Mouse (Mus musculus): ENCODE measurements around the gene Camsap3. TPM values are rescaled to one million over a fixed set of nuclear protein-coding genes. Genes with fewer than 3 reads are reported as not detected.

Camsap3 gene
- total and polyA plus RNA-seq, 3 experiments: 0.62 to 5.1 TPM; not detected in 1

DNA sequence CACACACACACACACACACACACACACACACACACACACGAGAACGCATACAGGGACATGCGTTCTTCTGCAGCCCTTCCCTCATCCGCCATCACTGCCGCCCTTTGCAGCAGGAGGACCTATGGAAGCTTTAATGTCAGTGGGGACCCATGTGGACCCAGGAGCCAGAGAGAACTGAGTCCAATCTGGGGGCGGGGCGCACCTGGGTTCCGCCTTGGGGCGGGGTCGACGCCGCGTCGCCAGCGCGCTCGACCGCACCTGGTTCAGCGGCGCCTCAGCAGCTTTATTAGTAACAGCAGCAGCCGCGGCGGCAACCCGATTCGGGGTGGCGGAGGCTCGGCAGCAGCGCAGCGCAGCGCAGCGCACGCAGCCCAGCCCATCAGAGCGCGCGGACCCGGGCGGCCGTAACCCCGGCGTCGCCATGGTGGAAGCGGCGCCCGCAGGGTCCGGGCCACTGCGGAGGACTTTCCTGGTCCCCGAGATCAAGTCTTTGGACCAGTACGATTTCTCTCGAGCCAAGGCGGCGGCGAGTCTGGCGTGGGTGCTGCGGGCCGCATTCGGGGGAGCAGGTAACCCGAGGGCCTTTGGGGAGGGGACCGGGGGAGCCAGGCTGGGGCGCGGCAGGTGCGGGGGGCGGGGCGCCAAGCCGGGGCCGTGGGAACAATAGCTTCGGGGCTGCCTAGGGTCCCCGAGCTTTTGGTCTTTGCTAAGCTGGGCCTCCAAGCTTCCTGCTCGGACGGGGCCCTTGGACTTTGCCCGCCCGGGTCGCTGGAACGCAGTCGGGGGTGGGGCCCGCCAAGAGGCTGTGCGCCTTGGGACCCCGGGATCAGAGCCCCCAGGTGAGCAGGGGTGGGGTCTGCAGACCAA lies 531 bp downstream of the Camsap3 start:
- TF ChIP-seq UBTF (IDR thresholded peaks at IDR 0.05; ENCODE audit: borderline replicate concordance, insufficient read depth, low read depth, low read length) (0 out of 2 replicates have a peak, but pooled peaks have one; percentile 35), POLR2AphosphoS2 (IDR thresholded peaks at IDR 0.05; ENCODE audit: low read length) (no peak), NRF1 (IDR thresholded peaks at IDR 0.05; ENCODE audit: insufficient read depth, low read depth, low read length, poor library complexity, severe bottlenecking) (peak; percentile 16; the same call in 1 of the 2 replicates), SIN3A (IDR thresholded peaks at IDR 0.05; ENCODE audit: low read length) (peak; percentile 37; the same call in 1 of the 2 replicates), ELF1 (IDR thresholded peaks at IDR 0.05; ENCODE audit: low read depth, low read length) (0 out of 2 replicates have a peak, but pooled peaks have one; percentile 8), POLR2A (IDR thresholded peaks at IDR 0.05; ENCODE audit: control insufficient read depth in 1 of 2, insufficient read depth in 1 of 2, low read depth in 1 of 2, low read length in 2 of 2, poor library complexity in 1 of 2) (0 out of 4 replicates have a peak, but pooled peaks of 1 of the 2 experiments have one; percentile 28), KAT2A (conservative IDR thresholded peaks at IDR 0.05; ENCODE audit: low read depth, low read length) (no peak), CTCF (IDR thresholded peaks at IDR 0.05 in 2 of 3, conservative IDR thresholded peaks at IDR 0.05 in 1 of 3; ENCODE audit: control insufficient read depth in 1 of 3, insufficient read depth in 1 of 3, low read depth in 2 of 3, low read length in 3 of 3, poor library complexity in 1 of 3, severe bottlenecking in 1 of 3) (no peak), MXI1 (IDR thresholded peaks at IDR 0.05; ENCODE audit: low read depth, low read length) (peak; percentile 33; the same call in 1 of the 2 replicates), JUND (IDR thresholded peaks at IDR 0.05; ENCODE audit: low read depth, low read length) (no peak), ZKSCAN1 (IDR thresholded peaks at IDR 0.05; ENCODE audit: low read depth, low read length) (no peak)
- Histone ChIP-seq H3K27me3 (ENCODE audit: control insufficient read depth in 1 of 2, insufficient read depth in 2 of 2, low read length in 2 of 2) (no peaks in the 10 kb centered on the region), H3K9me3 (replicated peaks; ENCODE audit: insufficient read depth, low read length) (no peaks in the 10 kb centered on the region), H3K36me3 (ENCODE audit: control insufficient read depth in 1 of 2, insufficient read depth in 2 of 2, low read length in 2 of 2) (peaks cover 0 to 6% of the 10 kb centered on the region in 2 experiments; a peak in 2 of 4 replicates), H3K4me3 (ENCODE audit: control insufficient read depth in 1 of 2, insufficient read depth in 1 of 2, low read depth in 2 of 2, low read length in 2 of 2) (peak overlapping the region; percentile 55 to 80), H3K79me2 (ENCODE audit: control insufficient read depth, insufficient read depth, low read length, poor library complexity) (no peaks in the 10 kb centered on the region), H3K4me1 (ENCODE audit: control insufficient read depth in 1 of 2, insufficient read depth in 2 of 2, low read length in 2 of 2) (peaks cover 6% of the 10 kb centered on the region in 2 experiments; a peak in 3 of 4 replicates), H3K9ac (ENCODE audit: control insufficient read depth, low read depth, low read length, poor library complexity, severe bottlenecking) (peak overlapping the region; percentile 60), H3K27ac (ENCODE audit: control insufficient read depth, low read depth, low read length) (no peak overlapping the region)
- peak; percentile 56 for DNase-seq (ENCODE audit: low read depth, low spot score)

DNA sequence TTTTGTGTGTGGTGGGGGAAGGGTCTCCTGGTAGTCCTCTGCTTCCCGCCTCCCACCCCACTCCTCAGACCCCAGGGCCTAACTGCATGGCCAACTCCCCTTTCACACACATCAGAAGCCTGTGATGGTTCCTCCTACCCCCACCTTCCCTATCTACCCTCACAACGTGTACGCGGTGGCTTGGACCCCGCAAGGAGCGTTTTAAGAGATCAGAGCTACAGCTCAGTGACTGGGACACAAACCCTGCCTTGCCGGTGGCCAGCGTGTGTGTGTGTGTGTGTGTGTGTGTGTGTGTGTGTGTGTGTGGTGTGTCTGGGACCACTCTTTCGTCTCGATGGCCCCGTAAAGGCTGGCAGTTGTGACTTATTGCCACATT lies 1.2 kb downstream of the Camsap3 start:
- no peak overlapping the region for H3K27ac ChIP-seq (ENCODE audit: control insufficient read depth, low read depth, low read length)
- no peaks in the 10 kb centered on the region for H3K9me3 ChIP-seq (replicated peaks; ENCODE audit: insufficient read depth, low read length)
- peaks cover 6% of the 10 kb centered on the region in 2 experiments; a peak in 3 of 4 replicates for H3K4me1 ChIP-seq (ENCODE audit: control insufficient read depth in 1 of 2, insufficient read depth in 2 of 2, low read length in 2 of 2)
- H3K79me2 ChIP-seq (ENCODE audit: control insufficient read depth, insufficient read depth, low read length, poor library complexity): no peaks in the 10 kb centered on the region
- TF ChIP-seq ZNF384 (IDR thresholded peaks at IDR 0.05; ENCODE audit: low read depth, low read length) (no peak), RCOR1 (IDR thresholded peaks at IDR 0.05; ENCODE audit: low read depth, low read length) (no peak), ETS1 (IDR thresholded peaks at IDR 0.05; ENCODE audit: low read depth, low read length) (no peak), HCFC1 (IDR thresholded peaks at IDR 0.05; ENCODE audit: low read depth, low read length) (no peak), EP300 (IDR thresholded peaks at IDR 0.05; ENCODE audit: low read depth in 1 of 2, low read length in 2 of 2) (no peak), UBTF (IDR thresholded peaks at IDR 0.05; ENCODE audit: borderline replicate concordance, insufficient read depth, low read depth, low read length) (no peak), BHLHE40 (IDR thresholded peaks at IDR 0.05; ENCODE audit: borderline replicate concordance, low read depth, low read length) (no peak)
- H3K36me3 ChIP-seq (ENCODE audit: control insufficient read depth in 1 of 2, insufficient read depth in 2 of 2, low read length in 2 of 2): peaks cover 0 to 6% of the 10 kb centered on the region in 2 experiments; a peak in 2 of 4 replicates
- no peaks in the 10 kb centered on the region for H3K27me3 ChIP-seq (ENCODE audit: control insufficient read depth in 1 of 2, insufficient read depth in 2 of 2, low read length in 2 of 2)
- peak overlapping the region; percentile 60 for H3K9ac ChIP-seq (ENCODE audit: control insufficient read depth, low read depth, low read length, poor library complexity, severe bottlenecking)
- peak overlapping the region; percentile 55 to 80 for H3K4me3 ChIP-seq (ENCODE audit: control insufficient read depth in 1 of 2, insufficient read depth in 1 of 2, low read depth in 2 of 2, low read length in 2 of 2)
- DNase-seq (ENCODE audit: low read depth, low spot score): peak; percentile 50
